In genomic region chr8:79414907-79415306, GRCm38 (mm10) we compare ENCODE assay signal across 8 mouse cellular contexts. TPM values are rescaled to one million over a fixed set of nuclear protein-coding genes. Genes with fewer than 3 reads are reported as not detected.
A peak's percentile ranks its signal among the peaks of the same experiment; 100 is the strongest.
DNase-seq lines count a peak whose midpoint lies in the region; ATAC-seq lines count a peak whose summit lies in the region.
"Had no signal": no experiment of that assay in that cellular context is flagged by ENCODE, and none has a peak within 500 bp of the region (broad histone marks: within the 10 kb centered on the region; RNA-seq: fewer than 3 reads in every experiment).

No protein-coding gene starts in this region.

- H3K4me1 ChIP-seq in brown adipose tissue, adult 24 weeks (ENCODE audit: control insufficient read depth, insufficient read depth, insufficient read length, low read length): peaks cover 5% of the 10 kb centered on the region; the same call in 1 of the 2 replicates

- peak; percentile 22 for DNase-seq in layer of hippocampus, adult 9-11 months
- no peak for DNase-seq in layer of hippocampus, adult 9-10 months (ENCODE audit: low spot score)
- peak; percentile 17 to 29 for DNase-seq in heart, postnatal 36 days
- no peak for DNase-seq in ovary, postnatal 14 days (ENCODE audit: low spot score)
- no peak for DNase-seq in cerebellum, adult 9-11 months

- ATAC-seq in megakaryocyte progenitor cell, adult 5-6 weeks (replicated peaks; ENCODE audit: poor library complexity): peak; percentile 95

- H3K27ac ChIP-seq in brown adipose tissue, adult 24 weeks (replicated peaks; ENCODE audit: low read depth, low read length): 0 out of 2 replicates have a peak overlapping the region, but pooled peaks have one; percentile 18
- H3K27ac ChIP-seq: limb, embryonic 13.5 days had no signal

- H3K4me3 ChIP-seq in brown adipose tissue, adult 24 weeks (ENCODE audit: insufficient read depth, low read depth, low read length): no peak overlapping the region
- H3K4me3 ChIP-seq: limb, embryonic 13.5 days had no signal

- intact Hi-C loops in heart, postnatal 36 days (cut with DNase I): no loop called here

RNA-seq across cellular contexts. Expression of gene Smad1, which starts 15.6 kb away (rescaled TPM):
- polyA plus RNA-seq in brown adipose tissue, adult 24 weeks (2012; ENCODE audit: insufficient read depth, insufficient read length, missing spikeins): 6.3 and 7.1 TPM in 2 replicates
- total RNA-seq in heart, postnatal 36 days (2021): 10 to 100 TPM; 16.2 to 18.0 TPM
- total RNA-seq in megakaryocyte progenitor cell, adult 5-6 weeks (2015): 12.7 and 15.2 TPM in 2 replicates
- 12.0 and 15.2 TPM in 2 replicates for total RNA-seq in megakaryocyte progenitor cell, adult 5-6 weeks (2017)

Comparison
In these comparisons a context has a peak if more than half of its experiments do, and no peak if none do; other contexts are left out.
1. DNase-seq: peak in layer of hippocampus, adult 9-11 months (single experiment) and heart, postnatal 36 days (2 of 2); none in layer of hippocampus, adult 9-10 months (single experiment), ovary, postnatal 14 days (single experiment) and cerebellum, adult 9-11 months (single experiment).